Mouse (Mus musculus) megakaryocyte-erythroid progenitor cell, adult 5 weeks (primary cell): Measurements from ENCODE around the gene 2700049A03Rik. TPM values are rescaled to one million over a fixed set of nuclear protein-coding genes. Genes with fewer than 3 reads are reported as not detected.

ENCODE experiments used
- polyA plus RNA-seq: library from polyadenylated mRNA; stranded (reverse); fragments of >175 nt; gene quantifications from 2 replicates; pipeline ENCODE4 v1.2.3, GENCODE M21; 2012

Gene 2700049A03Rik
- 0.68 and 0.74 TPM in 2 replicates for polyA plus RNA-seq

DNA sequence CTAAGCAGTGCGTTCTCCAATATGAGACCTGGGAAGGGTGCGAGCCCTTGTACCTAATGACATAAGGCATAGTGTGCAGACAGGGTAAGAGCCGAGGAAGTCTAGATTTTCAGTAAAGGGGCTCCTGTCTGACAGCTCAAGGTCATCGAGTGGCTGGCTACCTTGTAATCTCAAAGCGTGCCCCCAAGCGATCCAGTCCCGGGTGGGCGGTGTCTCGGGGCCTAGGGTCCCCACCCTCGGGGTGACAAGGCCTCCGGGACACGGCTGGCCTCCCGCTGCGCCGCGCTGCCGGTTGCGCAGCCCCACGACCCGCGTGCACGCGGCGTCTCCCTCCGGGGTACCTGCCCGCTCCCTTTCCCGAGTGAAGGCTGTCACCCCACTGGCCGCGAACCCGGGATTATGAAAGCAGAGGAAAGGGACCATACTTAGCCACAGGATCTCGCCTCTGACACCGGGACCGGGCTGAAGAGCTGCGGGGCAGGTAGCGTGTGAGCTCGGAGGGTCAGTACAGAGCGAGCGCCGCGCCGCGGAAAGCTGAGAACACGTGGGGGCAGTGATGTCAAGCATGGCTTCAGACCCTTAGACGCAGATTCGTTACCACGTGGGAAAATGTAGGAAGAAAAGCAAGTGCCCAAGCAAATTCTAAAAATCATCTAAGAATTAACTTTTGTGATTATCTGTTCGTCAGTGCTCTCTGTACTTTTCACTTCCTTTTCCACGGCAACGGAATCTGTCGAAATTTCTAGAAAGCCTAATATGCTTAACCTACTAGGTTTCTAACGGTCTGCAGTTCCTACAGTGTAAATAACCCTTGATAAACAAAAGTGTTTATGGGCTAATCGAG, at the start of gene 2700049A03Rik, which contains the start of gene Timm9:
Gene 2700049A03Rik, plus strand, starts transcription at position 719 of the 844 bp plus-strand sequence.
Gene Timm9, minus strand, starts transcription at position 555 of the 844 bp plus-strand sequence.

GRCm38 (mm10) chr12:71111331-71111730, 25.3 kb upstream of the 2700049A03Rik start, which contains the start of gene Tomm20l:
TSS of gene Tomm20l (plus strand) at chr12:71111428.

Other genes with a start within 250 kb of the 2700049A03Rik start
- 2.8 and 3.4 TPM in 2 replicates for gene Actr10, start 199.0 kb upstream of the 2700049A03Rik start, polyA plus RNA-seq
- gene Psma3, start 162.2 kb upstream of the 2700049A03Rik start, polyA plus RNA-seq: 29.3 and 31.8 TPM in 2 replicates
- gene Arid4a, start 120.9 kb upstream of the 2700049A03Rik start, polyA plus RNA-seq: 12.7 and 22.0 TPM in 2 replicates
- not detected in 2 replicates for gene Tomm20l, start 25.4 kb upstream of the 2700049A03Rik start, polyA plus RNA-seq
- gene Timm9, start 164 bp upstream of the 2700049A03Rik start, polyA plus RNA-seq: 18.6 and 19.6 TPM in 2 replicates
- gene Dact1, start 173.0 kb downstream of the 2700049A03Rik start, polyA plus RNA-seq: 1.3 and 2.0 TPM in 2 replicates